Mouse (Mus musculus) urinary bladder, postnatal 25 days (tissue): Measurements from ENCODE around the gene Arhgap24.
A peak's percentile ranks its signal among the peaks of the same experiment; 100 is the strongest.
"Not testable (repeated sequence)": the region's sequence is repeated elsewhere in the genome, so short reads cannot be mapped to it uniquely, and the experiment has no call there.

ENCODE experiments used
- DNase-seq: peaks from one replicate; pipeline ENCODE4 v3.0.0; 2022; ENCODE audit warnings: low spot score

Gene Arhgap24

GRCm38 (mm10) chr5:102801469-102801868 is 320.3 kb downstream of the Arhgap24 start:
- no peak for DNase-seq

GRCm38 (mm10) chr5:102802833-102803232 is 321.6 kb downstream of the Arhgap24 start:
- no peak for DNase-seq

- DNase-seq, result no peak
Measured at GRCm38 (mm10) chr5:102803675-102804074, 322.5 kb downstream of the Arhgap24 start.

- no peak for DNase-seq
Measured at GRCm38 (mm10) chr5:102807518-102807917, 326.3 kb downstream of the Arhgap24 start.

- no peak for DNase-seq
Measured at GRCm38 (mm10) chr5:102810366-102810957, 329.3 kb downstream of the Arhgap24 start.

GRCm38 (mm10) chr5:102813271-102813670 is 332.1 kb downstream of the Arhgap24 start:
- no peak for DNase-seq

- no peak for DNase-seq
Measured at GRCm38 (mm10) chr5:102817641-102818040, 336.4 kb downstream of the Arhgap24 start.

- DNase-seq, result peak; percentile 31
Measured at GRCm38 (mm10) chr5:102825538-102825937, 344.3 kb downstream of the Arhgap24 start.

- no peak for DNase-seq
Measured at GRCm38 (mm10) chr5:102839071-102839470, 357.9 kb downstream of the Arhgap24 start.

- no peak for DNase-seq
Measured at GRCm38 (mm10) chr5:102843934-102844709, 362.9 kb downstream of the Arhgap24 start.

GRCm38 (mm10) chr5:102844731-102845598 is 363.8 kb downstream of the Arhgap24 start:
- peak; percentile 68 for DNase-seq

- no peak for DNase-seq
Measured at GRCm38 (mm10) chr5:102845800-102846199, 364.6 kb downstream of the Arhgap24 start.

- DNase-seq, result no peak
Measured at GRCm38 (mm10) chr5:102847859-102848258, 366.7 kb downstream of the Arhgap24 start.

- DNase-seq, result no peak
Measured at GRCm38 (mm10) chr5:102851761-102852160, 370.6 kb downstream of the Arhgap24 start.

GRCm38 (mm10) chr5:102853750-102854149 is 372.6 kb downstream of the Arhgap24 start:
- DNase-seq, result no peak

- DNase-seq, result no peak
Measured at GRCm38 (mm10) chr5:102855805-102856204, 374.6 kb downstream of the Arhgap24 start.

- DNase-seq, result no peak
Measured at GRCm38 (mm10) chr5:102858047-102858446, 376.9 kb downstream of the Arhgap24 start.

GRCm38 (mm10) chr5:102859749-102860148 is 378.6 kb downstream of the Arhgap24 start:
- DNase-seq, result no peak

- no peak for DNase-seq
Measured at GRCm38 (mm10) chr5:102868196-102868595, 387.0 kb downstream of the Arhgap24 start.

- DNase-seq, result not testable (repeated sequence)
Measured at GRCm38 (mm10) chr5:102872996-102873395, 391.8 kb downstream of the Arhgap24 start.

- DNase-seq, result peak; percentile 34
Measured at GRCm38 (mm10) chr5:102874605-102875298, 393.6 kb downstream of the Arhgap24 start.

GRCm38 (mm10) chr5:102875628-102876027 is 394.4 kb downstream of the Arhgap24 start:
- DNase-seq, result no peak
